Mouse (Mus musculus) forebrain, embryonic 16.5 days (tissue): ENCODE data around the gene Fate1. TPM values are rescaled to one million over a fixed set of nuclear protein-coding genes. Genes with fewer than 3 reads are reported as not detected.

Experiments used
- ATAC-seq: fragments of 200-750 bp; cut with Nextera tagmentation; 2 replicates; pipeline ENCODE4 v1.8.0; 2017; ENCODE audit warnings: mild to moderate bottlenecking, moderate library complexity
- H3K27ac ChIP-seq: fragments of 300-500 bp; sonication (generic); 2 replicates; pipeline ENCODE4 v1.5.1; 2014; ENCODE audit warnings: low read length, control low read depth
- H3K27me3 ChIP-seq: fragments of 300-500 bp; sonication (generic); replicated peaks from 2 replicates; pipeline ENCODE4 v1.6.1; 2014; ENCODE audit warnings: low read length; ENCODE audit not compliant: control insufficient read depth, insufficient read depth
- H3K36me3 ChIP-seq: fragments of 300-500 bp; sonication (generic); 2 replicates; pipeline ENCODE4 v1.6.1; 2014; ENCODE audit not compliant: control insufficient read depth, insufficient read depth
- H3K4me1 ChIP-seq: fragments of 300-500 bp; sonication (generic); replicated peaks from 2 replicates; pipeline ENCODE4 v1.6.1; 2014; ENCODE audit warnings: low read length; ENCODE audit not compliant: control insufficient read depth, insufficient read depth
- H3K4me2 ChIP-seq: fragments of 300-500 bp; sonication (generic); 2 replicates; pipeline ENCODE4 v1.6.1; 2014; ENCODE audit warnings: mild to moderate bottlenecking, low read length, control low read depth
- H3K4me3 ChIP-seq: fragments of 300-500 bp; sonication (generic); replicated peaks from 2 replicates; pipeline ENCODE4 v1.5.1; 2014; ENCODE audit warnings: mild to moderate bottlenecking, low read length, control low read depth
- H3K9ac ChIP-seq: fragments of 300-500 bp; sonication (generic); replicated peaks from 2 replicates; pipeline ENCODE4 v1.6.1; 2014; ENCODE audit warnings: low read depth, low read length, control low read depth
- H3K9me3 ChIP-seq: fragments of 300-500 bp; sonication (generic); 2 replicates; pipeline ENCODE4 v1.6.1; 2016; ENCODE audit warnings: low read length; ENCODE audit not compliant: control insufficient read depth
- WGBS: fragments of 180-500 bp; shearing (Covaris S2); extraction: QIAGEN DNeasy Blood & Tissue Kit; methylation state at CpG from one replicate; pipeline ENCODE4 v1.1.7; 2014; 5-methylcytosine and 5-hydroxymethylcytosine counted together
- polyA plus RNA-seq: library from polyadenylated mRNA; unstranded; fragments of >200 nt; fragmentation: Nextera tagmentation; extraction: Ambion mirVana; gene quantifications from 2 replicates; pipeline ENCODE4 v1.2.1, GENCODE M21; 2015

The Fate1 gene
- polyA plus RNA-seq, 1 experiment from 2014 or later: not detected

DNA sequence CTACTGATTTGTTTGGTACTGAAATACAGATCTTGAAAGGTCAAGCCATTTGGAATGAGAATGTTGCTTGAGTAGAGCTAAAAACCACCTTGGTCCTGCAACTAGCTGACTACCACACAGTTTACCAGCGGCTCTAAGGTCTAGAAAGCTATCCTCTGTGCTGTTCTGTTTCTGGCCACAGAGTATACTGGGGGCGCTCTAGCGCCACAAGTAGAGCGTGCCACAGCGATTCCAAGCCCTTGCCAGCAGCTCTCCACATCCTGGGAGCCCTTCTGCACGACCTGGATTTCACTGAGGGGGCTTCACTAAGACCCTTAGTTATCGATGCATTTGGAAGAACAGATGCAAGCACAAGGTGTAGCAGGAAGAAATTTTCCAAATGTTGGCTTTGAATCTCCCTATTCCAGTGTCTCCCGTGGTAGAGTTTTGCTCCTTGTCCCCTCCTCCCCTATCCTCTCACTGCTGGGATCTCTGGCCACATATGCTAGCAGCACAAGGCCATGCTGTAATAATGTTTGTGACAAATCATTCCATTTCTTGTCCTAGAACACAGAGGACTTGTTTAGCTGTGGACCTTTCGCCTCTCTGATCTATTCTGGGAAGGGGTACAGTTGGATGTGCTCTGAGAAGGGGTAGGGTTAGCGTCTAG is 50.1 kb downstream of the Fate1 start:
- Histone ChIP-seq H3K36me3 (no peaks in the 10 kb centered on the region), H3K4me3 (no peak overlapping the region), H3K27me3 (no peaks in the 10 kb centered on the region), H3K9ac (no peak overlapping the region), H3K4me1 (no peaks in the 10 kb centered on the region), H3K4me2 (no peak overlapping the region), H3K27ac (no peak overlapping the region), H3K9me3 (no peaks in the 10 kb centered on the region)
- WGBS: 36% methylated on average over 10 of the region's 10 CpGs
- peak; percentile 75 for ATAC-seq

DNA sequence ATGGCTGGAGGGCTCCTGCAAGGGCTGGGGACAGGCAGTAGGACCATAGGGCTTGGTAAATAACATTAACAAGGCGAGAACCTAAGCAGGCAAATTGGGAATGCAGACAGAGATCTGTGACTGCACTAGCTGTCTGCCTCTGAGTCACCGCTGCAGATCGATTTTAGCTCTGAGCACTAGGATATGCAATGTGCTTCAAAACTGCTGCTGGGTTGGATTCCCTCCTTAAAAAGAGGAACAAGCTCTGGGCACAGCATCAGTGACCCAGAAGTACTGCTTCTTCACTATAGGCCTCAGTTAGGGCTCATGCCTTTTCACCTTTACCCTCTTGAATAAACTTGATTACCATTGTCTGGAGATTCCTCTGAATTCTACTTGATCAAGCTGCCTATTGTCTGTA is 50.8 kb downstream of the Fate1 start:
- Histone ChIP-seq H3K9ac (no peak overlapping the region), H3K4me1 (no peaks in the 10 kb centered on the region), H3K27ac (no peak overlapping the region), H3K27me3 (no peaks in the 10 kb centered on the region), H3K4me3 (no peak overlapping the region), H3K36me3 (no peaks in the 10 kb centered on the region), H3K4me2 (no peak overlapping the region), H3K9me3 (no peaks in the 10 kb centered on the region)
- no peak for ATAC-seq
- WGBS: 76% methylated on average over 3 of the region's 3 CpGs

Other genes with a start within 250 kb of the Fate1 start
- gene Vma21, start 157.1 kb upstream of the Fate1 start, polyA plus RNA-seq: 51.2 and 54.8 TPM in 2 replicates
- gene Gm1141, start 52.0 kb upstream of the Fate1 start, polyA plus RNA-seq: 0.25 and 0.32 TPM in 2 replicates
- 8.9 and 10.4 TPM in 2 replicates for gene Prrg3, start 10.4 kb upstream of the Fate1 start, polyA plus RNA-seq
- 0.11 and 0.27 TPM in 2 replicates for gene Cnga2, start 18.9 kb downstream of the Fate1 start, polyA plus RNA-seq
- gene Magea4, start 249.0 kb downstream of the Fate1 start, polyA plus RNA-seq: not detected in 2 replicates